Mouse (Mus musculus) kidney, adult 2 months (tissue): ENCODE data around the gene Kifc3.
A peak's percentile ranks its signal among the peaks of the same experiment; 100 is the strongest.

Source experiments
- CTCF ChIP-seq: fragments of 200-500 bp; conservative IDR thresholded peaks from 2 replicates; pipeline ENCODE4 v1.5.1; 2011; ENCODE audit warnings: low read depth, mild to moderate bottlenecking, control low read depth, low read length, moderate library complexity, mixed read lengths; ENCODE audit not compliant: insufficient read depth, insufficient read length
- POLR2A ChIP-seq: fragments of 200-500 bp; IDR thresholded peaks from one replicate; pipeline ENCODE4 v1.6.1; 2011; ENCODE audit warnings: low read depth, low read length, control low read depth

- peak; percentile 8 for TF ChIP-seq POLR2A
- TF ChIP-seq CTCF: no peak
Measured at GRCm38 (mm10) chr8:95142075-95142831, 60.4 kb downstream of the Kifc3 start.
